Mouse (Mus musculus) forebrain, embryonic 13.5 days (tissue): ENCODE measurements around the gene Inpp5e. TPM values are rescaled to one million over a fixed set of nuclear protein-coding genes. Genes with fewer than 3 reads are reported as not detected.

Experiments used
- ATAC-seq: fragments of 200-750 bp; cut with Nextera tagmentation; 2 replicates; pipeline ENCODE4 v1.8.0; 2017
- H3K27ac ChIP-seq: fragments of 300-500 bp; sonication (generic); 2 replicates; pipeline ENCODE4 v1.5.1; 2015; ENCODE audit warnings: inconsistent platforms, mild to moderate bottlenecking, moderate library complexity
- H3K27me3 ChIP-seq: fragments of 300-500 bp; sonication (generic); 2 replicates; pipeline ENCODE4 v1.6.1; 2015; ENCODE audit warnings: mild to moderate bottlenecking, inconsistent platforms
- H3K36me3 ChIP-seq: fragments of 300-500 bp; sonication (generic); 2 replicates; pipeline ENCODE4 v1.6.1; 2015; ENCODE audit warnings: mild to moderate bottlenecking, inconsistent platforms; ENCODE audit not compliant: poor library complexity, severe bottlenecking
- H3K4me1 ChIP-seq: fragments of 300-500 bp; sonication (generic); 2 replicates; pipeline ENCODE4 v1.6.1; 2015; ENCODE audit warnings: inconsistent platforms
- H3K4me2 ChIP-seq: fragments of 300-500 bp; sonication (generic); 2 replicates; pipeline ENCODE4 v1.6.1; 2015; ENCODE audit warnings: inconsistent platforms, mild to moderate bottlenecking, moderate library complexity
- H3K4me3 ChIP-seq: fragments of 300-500 bp; sonication (generic); 2 replicates; pipeline ENCODE4 v1.5.1; 2015; ENCODE audit warnings: mild to moderate bottlenecking, inconsistent platforms
- H3K9ac ChIP-seq: fragments of 300-500 bp; sonication (generic); 2 replicates; pipeline ENCODE4 v1.6.1; 2015; ENCODE audit warnings: mild to moderate bottlenecking, inconsistent platforms
- H3K9me3 ChIP-seq: fragments of 300-500 bp; sonication (generic); replicated peaks from 2 replicates; pipeline ENCODE4 v1.6.1; 2016; ENCODE audit warnings: inconsistent platforms
- WGBS: fragments of 180-500 bp; shearing (Covaris S2); methylation state at CpG from one replicate; pipeline ENCODE4 v1.1.7; 2015; 5-methylcytosine and 5-hydroxymethylcytosine counted together
- polyA plus RNA-seq: library from polyadenylated mRNA; unstranded; fragments of >200 nt; fragmentation: Nextera tagmentation; extraction: Ambion mirVana; gene quantifications from 2 replicates; pipeline ENCODE4 v1.2.1, GENCODE M21; 2015

The Inpp5e gene
- polyA plus RNA-seq, 1 experiment from 2014 or later: 19.8 TPM

DNA sequence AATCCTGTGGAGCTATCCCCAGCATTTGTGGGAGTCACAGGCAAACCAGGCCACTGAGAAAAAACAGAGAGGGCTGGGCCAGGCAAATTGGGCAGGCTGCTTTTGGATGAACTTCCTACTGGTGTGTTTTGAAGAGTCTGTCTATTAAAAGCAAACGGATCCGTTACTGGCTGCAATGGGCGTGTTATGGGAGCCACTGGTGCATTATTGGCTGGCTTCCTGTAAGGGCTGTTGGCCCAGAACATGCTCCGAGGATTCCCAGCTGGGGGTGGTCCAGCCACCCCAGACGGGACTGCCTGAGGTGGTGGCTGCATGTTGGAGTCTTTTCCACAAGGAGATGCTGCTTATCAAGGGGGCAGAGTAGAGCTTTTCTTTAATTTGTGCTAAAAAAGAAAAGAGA is 32.7 kb upstream of the Inpp5e start:
- Histone ChIP-seq H3K36me3 (peaks cover 49% of the 10 kb centered on the region), H3K9me3 (no peaks in the 10 kb centered on the region), H3K4me2 (no peak overlapping the region), H3K4me3 (no peak overlapping the region), H3K4me1 (peaks cover 47% of the 10 kb centered on the region), H3K27ac (no peak overlapping the region), H3K27me3 (no peaks in the 10 kb centered on the region), H3K9ac (no peak overlapping the region)
- 68% methylated on average over 5 of the region's 5 CpGs for WGBS
- no peak for ATAC-seq

- Histone ChIP-seq H3K4me2 (no peak overlapping the region), H3K9ac (no peak overlapping the region), H3K9me3 (no peaks in the 10 kb centered on the region), H3K4me1 (peaks cover 44% of the 10 kb centered on the region), H3K27ac (no peak overlapping the region), H3K36me3 (peaks cover 49% of the 10 kb centered on the region), H3K4me3 (no peak overlapping the region), H3K27me3 (no peaks in the 10 kb centered on the region)
- 98% methylated on average over 4 of the region's 4 CpGs for WGBS
- no peak for ATAC-seq
Observed at GRCm38 (mm10) chr2:26441261-26441660, 32.3 kb upstream of the Inpp5e start.

DNA sequence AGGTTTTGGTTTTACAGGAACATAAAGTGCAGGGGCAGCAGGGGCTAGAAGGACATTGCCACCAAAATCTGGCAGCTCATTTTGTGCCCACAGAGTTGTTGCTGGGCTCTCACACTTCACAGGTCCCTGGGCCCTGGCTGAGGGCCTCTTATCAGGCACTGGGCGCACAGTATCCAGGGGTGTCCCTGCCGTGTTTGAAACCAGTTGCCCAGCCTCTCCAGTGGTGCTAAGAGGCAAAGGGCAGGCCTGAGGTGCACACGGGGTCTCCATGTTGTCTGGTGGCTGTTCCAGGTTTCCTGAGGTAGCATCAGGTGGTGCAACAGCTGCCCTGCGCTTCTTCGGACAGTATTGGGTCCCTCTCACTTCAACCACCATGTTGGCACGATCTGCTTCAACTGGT is 30.7 kb upstream of the Inpp5e start:
- Histone ChIP-seq H3K9ac (no peak overlapping the region), H3K4me3 (no peak overlapping the region), H3K4me1 (peaks cover 41% of the 10 kb centered on the region), H3K4me2 (no peak overlapping the region), H3K36me3 (peaks cover 64% of the 10 kb centered on the region), H3K27me3 (no peaks in the 10 kb centered on the region), H3K27ac (no peak overlapping the region), H3K9me3 (no peaks in the 10 kb centered on the region)
- 94% methylated on average over 6 of the region's 6 CpGs for WGBS
- no peak for ATAC-seq

- H3K9ac ChIP-seq: 0 out of 2 replicates have a peak overlapping the region, but pooled peaks have one; percentile 7
- WGBS: 91% methylated on average over 7 of the region's 7 CpGs
- H3K36me3 ChIP-seq: peaks cover 77% of the 10 kb centered on the region
Observed at GRCm38 (mm10) chr2:26438373-26438772, 29.4 kb upstream of the Inpp5e start.

GRCm38 (mm10) chr2:26437221-26437620 is 28.2 kb upstream of the Inpp5e start:
- Histone ChIP-seq H3K36me3 (peaks cover 88% of the 10 kb centered on the region), H3K27ac (no peak overlapping the region), H3K27me3 (no peaks in the 10 kb centered on the region), H3K9ac (peak overlapping the region; percentile 44; the same call in 1 of the 2 replicates), H3K4me3 (no peak overlapping the region), H3K4me1 (peaks cover 18% of the 10 kb centered on the region), H3K9me3 (no peaks in the 10 kb centered on the region), H3K4me2 (no peak overlapping the region)
- ATAC-seq: no peak
- WGBS: 82% methylated on average over 4 of the region's 4 CpGs

More at GRCm38 (mm10) chr2:26438373-26438772, 29.4 kb upstream of the Inpp5e start:
- H3K4me2 ChIP-seq: no peak overlapping the region
- ATAC-seq: no peak
- H3K4me3 ChIP-seq: no peak overlapping the region
- H3K27ac ChIP-seq: no peak overlapping the region
- no peaks in the 10 kb centered on the region for H3K27me3 ChIP-seq
- no peaks in the 10 kb centered on the region for H3K9me3 ChIP-seq
- peaks cover 29% of the 10 kb centered on the region for H3K4me1 ChIP-seq

DNA sequence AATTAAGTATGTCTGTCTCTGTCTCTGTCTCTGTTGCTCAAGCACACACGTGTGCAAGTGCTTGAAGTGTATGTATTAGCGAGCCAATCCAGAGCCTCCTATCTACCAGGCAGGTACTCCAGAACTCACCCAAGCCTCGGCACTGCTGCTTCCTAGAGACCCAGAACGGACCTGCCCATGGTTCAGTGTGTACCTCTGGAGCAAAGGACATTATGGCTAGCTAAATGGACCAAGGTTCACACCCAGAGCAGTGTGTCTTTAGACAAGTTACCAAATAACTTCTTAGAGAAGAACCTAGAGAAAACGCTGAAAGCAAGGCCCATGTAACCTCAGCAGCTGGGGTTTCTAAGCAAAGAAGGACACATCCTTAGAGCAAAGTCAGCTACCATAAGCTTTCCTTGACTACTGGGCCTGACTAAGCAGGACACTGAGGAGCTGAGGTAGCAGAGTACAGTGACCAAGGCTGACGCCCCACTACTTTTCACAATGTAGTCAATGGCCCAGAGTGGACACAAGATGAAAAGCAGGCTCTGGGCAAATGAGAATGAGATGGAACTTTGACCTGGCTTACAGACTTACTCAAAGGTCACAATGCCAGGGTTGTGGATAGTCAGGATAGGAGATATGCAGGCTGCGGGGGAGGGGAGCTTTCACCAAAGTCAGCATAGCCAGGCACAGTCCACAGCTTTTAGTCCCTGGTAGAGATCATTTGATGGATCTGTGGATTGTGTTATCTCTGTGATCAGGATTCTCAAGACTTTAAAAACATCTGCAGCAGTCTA is 26.0 kb upstream of the Inpp5e start:
- peaks cover 16% of the 10 kb centered on the region for H3K4me1 ChIP-seq
- H3K9ac ChIP-seq: no peak overlapping the region
- H3K4me3 ChIP-seq: no peak overlapping the region
- ATAC-seq: no peak
- H3K9me3 ChIP-seq: no peaks in the 10 kb centered on the region
- H3K27me3 ChIP-seq: no peaks in the 10 kb centered on the region
- no peak overlapping the region for H3K27ac ChIP-seq
- H3K36me3 ChIP-seq: peaks cover 90% of the 10 kb centered on the region
- no peak overlapping the region for H3K4me2 ChIP-seq
- 95% methylated on average over 7 of the region's 7 CpGs for WGBS

DNA sequence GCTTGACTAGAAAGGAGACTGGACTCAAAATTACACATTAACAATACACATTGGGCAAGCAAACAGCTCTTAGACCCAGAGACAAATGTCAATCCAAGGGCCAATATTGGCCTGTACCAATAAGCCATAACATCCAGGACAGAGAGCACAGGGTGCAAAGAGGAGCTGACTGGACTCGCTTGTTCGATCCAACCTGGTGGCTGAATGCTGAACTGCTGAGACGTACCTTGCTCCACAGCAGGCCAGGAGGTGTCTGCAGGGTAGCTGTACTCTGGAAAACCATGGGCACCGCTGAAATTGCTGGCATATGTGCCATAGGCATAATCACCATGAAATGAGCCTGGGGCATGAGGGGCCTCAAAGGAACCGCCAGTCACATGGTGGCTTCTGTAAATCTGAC is 20.8 kb upstream of the Inpp5e start:
- H3K9me3 ChIP-seq: no peaks in the 10 kb centered on the region
- ATAC-seq: no peak
- H3K4me3 ChIP-seq: no peak overlapping the region
- H3K27me3 ChIP-seq: no peaks in the 10 kb centered on the region
- H3K4me1 ChIP-seq: no peaks in the 10 kb centered on the region
- WGBS: 91% methylated on average over 5 of the region's 5 CpGs
- peaks cover 98% of the 10 kb centered on the region for H3K36me3 ChIP-seq
- H3K9ac ChIP-seq: no peak overlapping the region
- H3K27ac ChIP-seq: no peak overlapping the region
- no peak overlapping the region for H3K4me2 ChIP-seq

GRCm38 (mm10) chr2:26424541-26424940 is 15.5 kb upstream of the Inpp5e start:
- no peak overlapping the region for H3K9ac ChIP-seq
- H3K27me3 ChIP-seq: no peaks in the 10 kb centered on the region
- H3K4me2 ChIP-seq: no peak overlapping the region
- WGBS: 96% methylated on average over 2 of the region's 2 CpGs
- no peak for ATAC-seq
- no peak overlapping the region for H3K4me3 ChIP-seq
- no peak overlapping the region for H3K27ac ChIP-seq
- H3K9me3 ChIP-seq: no peaks in the 10 kb centered on the region
- peaks cover 99% of the 10 kb centered on the region for H3K36me3 ChIP-seq
- H3K4me1 ChIP-seq: no peaks in the 10 kb centered on the region

GRCm38 (mm10) chr2:26423086-26423485 is 14.1 kb upstream of the Inpp5e start:
- no peak overlapping the region for H3K4me2 ChIP-seq
- H3K9me3 ChIP-seq: no peaks in the 10 kb centered on the region
- H3K36me3 ChIP-seq: peaks cover 94% of the 10 kb centered on the region
- no peak overlapping the region for H3K4me3 ChIP-seq
- H3K4me1 ChIP-seq: no peaks in the 10 kb centered on the region
- no peaks in the 10 kb centered on the region for H3K27me3 ChIP-seq
- H3K9ac ChIP-seq: no peak overlapping the region
- H3K27ac ChIP-seq: no peak overlapping the region
- 85% methylated on average over 1 of the region's 1 CpGs for WGBS
- ATAC-seq: no peak

DNA sequence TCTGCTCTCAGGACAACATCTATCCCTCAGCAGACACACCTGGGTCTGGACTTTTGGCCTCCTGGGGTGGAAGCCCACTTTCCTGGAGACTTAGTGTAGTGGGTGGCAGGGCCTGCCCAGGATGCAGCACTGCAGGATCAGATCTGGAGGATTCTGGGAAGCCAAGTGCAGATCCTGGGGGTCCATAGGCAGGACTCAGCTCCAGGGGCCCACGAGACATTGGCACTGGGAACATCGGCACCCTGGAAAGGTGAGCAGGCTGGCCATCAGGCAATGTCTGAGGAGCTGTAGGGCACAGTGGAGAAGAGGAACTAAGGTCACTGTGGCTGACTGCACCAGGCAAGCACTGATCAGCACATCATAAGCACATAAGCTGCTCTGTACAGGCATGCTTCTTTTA is 13.0 kb upstream of the Inpp5e start:
- Histone ChIP-seq H3K9ac (no peak overlapping the region), H3K4me1 (no peaks in the 10 kb centered on the region), H3K27ac (no peak overlapping the region), H3K4me3 (no peak overlapping the region), H3K4me2 (no peak overlapping the region), H3K27me3 (no peaks in the 10 kb centered on the region), H3K9me3 (no peaks in the 10 kb centered on the region), H3K36me3 (peaks cover 94% of the 10 kb centered on the region)
- WGBS: 95% methylated on average over 2 of the region's 2 CpGs
- no peak for ATAC-seq

GRCm38 (mm10) chr2:26418120-26418519 is 9.1 kb upstream of the Inpp5e start:
- H3K27me3 ChIP-seq: no peaks in the 10 kb centered on the region
- H3K36me3 ChIP-seq: peaks cover 96% of the 10 kb centered on the region
- 85% methylated on average over 1 of the region's 1 CpGs for WGBS
- no peak overlapping the region for H3K9ac ChIP-seq
- no peaks in the 10 kb centered on the region for H3K9me3 ChIP-seq
- ATAC-seq: no peak
- no peak overlapping the region for H3K4me3 ChIP-seq
- no peak overlapping the region for H3K27ac ChIP-seq
- H3K4me1 ChIP-seq: no peaks in the 10 kb centered on the region
- no peak overlapping the region for H3K4me2 ChIP-seq

GRCm38 (mm10) chr2:26417066-26417465 is 8.1 kb upstream of the Inpp5e start:
- no peak overlapping the region for H3K9ac ChIP-seq
- no peak for ATAC-seq
- no peaks in the 10 kb centered on the region for H3K27me3 ChIP-seq
- H3K27ac ChIP-seq: no peak overlapping the region
- H3K4me3 ChIP-seq: no peak overlapping the region
- H3K4me1 ChIP-seq: no peaks in the 10 kb centered on the region
- no peaks in the 10 kb centered on the region for H3K9me3 ChIP-seq
- H3K36me3 ChIP-seq: peaks cover 94% of the 10 kb centered on the region
- H3K4me2 ChIP-seq: no peak overlapping the region

GRCm38 (mm10) chr2:26410931-26411411 is 2.0 kb upstream of the Inpp5e start:
- Histone ChIP-seq H3K27ac (no peak overlapping the region), H3K36me3 (peaks cover 68% of the 10 kb centered on the region), H3K4me3 (no peak overlapping the region), H3K9me3 (no peaks in the 10 kb centered on the region), H3K9ac (no peak overlapping the region), H3K4me1 (peaks cover 30% of the 10 kb centered on the region), H3K4me2 (no peak overlapping the region), H3K27me3 (no peaks in the 10 kb centered on the region)
- WGBS: 75% methylated on average over 4 of the region's 5 CpGs
- no peak for ATAC-seq
